Mouse (Mus musculus) frontal cortex, adult 2 months (tissue): ENCODE data around the gene Veph1. TPM values are rescaled to one million over a fixed set of nuclear protein-coding genes. Genes with fewer than 3 reads are reported as not detected.

Source experiments
- DNase-seq, 2 experiments: peaks; one replicate each; pipeline ENCODE4 v3.0.0; 2022; ENCODE audit warnings: low spot score in 1 of 2; ENCODE audit errors: extremely low spot score in 1 of 2
- polyA plus RNA-seq: library from polyadenylated mRNA; depleted of rRNA; stranded (reverse); fragments of >200 nt; gene quantifications from 2 replicates; pipeline ENCODE4 v1.2.3, GENCODE M21; 2012; rRNA removed

Gene Veph1
- 0.08 and 0.20 TPM in 2 replicates for polyA plus RNA-seq

GRCm38 (mm10) chr3:66296545-66296944 lies at the start of gene Veph1:
TSS of gene Veph1 (minus strand) at chr3:66296837.
- no peak for DNase-seq

- no peak for DNase-seq
Measured at GRCm38 (mm10) chr3:66340742-66341141, 44.1 kb upstream of the Veph1 start.

- DNase-seq: no peak
Measured at GRCm38 (mm10) chr3:66332401-66332729, 35.7 kb upstream of the Veph1 start.

- peak; percentile 25 to 90 for DNase-seq
Measured at GRCm38 (mm10) chr3:66331592-66332400, 35.2 kb upstream of the Veph1 start.

- no peak for DNase-seq
Measured at GRCm38 (mm10) chr3:66330896-66331579, 34.4 kb upstream of the Veph1 start.

GRCm38 (mm10) chr3:66325962-66326834 lies 29.6 kb upstream of the Veph1 start:
- no peak for DNase-seq

- no peak for DNase-seq
Measured at GRCm38 (mm10) chr3:66325486-66325951, 28.9 kb upstream of the Veph1 start.

GRCm38 (mm10) chr3:66314793-66315715 lies 18.4 kb upstream of the Veph1 start:
- DNase-seq: no peak

- DNase-seq: no peak
Measured at GRCm38 (mm10) chr3:66310586-66310985, 13.9 kb upstream of the Veph1 start.

GRCm38 (mm10) chr3:66309531-66309930 lies 12.9 kb upstream of the Veph1 start:
- DNase-seq: no peak

- DNase-seq: no peak
Measured at GRCm38 (mm10) chr3:66295236-66295635, 1.4 kb downstream of the Veph1 start.

- no peak for DNase-seq
Measured at GRCm38 (mm10) chr3:66294729-66295128, 1.9 kb downstream of the Veph1 start.

GRCm38 (mm10) chr3:66292356-66292946 lies 4.2 kb downstream of the Veph1 start:
- no peak for DNase-seq

- no peak for DNase-seq
Measured at GRCm38 (mm10) chr3:66263270-66263669, 33.4 kb downstream of the Veph1 start.

- DNase-seq: no peak
Measured at GRCm38 (mm10) chr3:66262319-66262718, 34.3 kb downstream of the Veph1 start.

GRCm38 (mm10) chr3:66254504-66255105 lies 42.0 kb downstream of the Veph1 start:
- peak in 1 of 2 experiments; percentile 19 for DNase-seq

GRCm38 (mm10) chr3:66251842-66252241 lies 44.8 kb downstream of the Veph1 start:
- no peak for DNase-seq

- peak in 1 of 2 experiments; percentile 12 for DNase-seq
Measured at GRCm38 (mm10) chr3:66240476-66240875, 56.2 kb downstream of the Veph1 start.
